Mouse (Mus musculus): ENCODE measurements around the gene Pou2f1. TPM values are rescaled to one million over a fixed set of nuclear protein-coding genes. Genes with fewer than 3 reads are reported as not detected.
A peak's percentile ranks its signal among the peaks of the same experiment; 100 is the strongest.

Gene Pou2f1
- polyA plus RNA-seq (2012; rRNA removed): 3.1 and 7.7 TPM in 2 replicates

- WGBS: under 1% methylated on average over 58 of the region's 61 CpGs
- peak; percentile 93 for DNase-seq (ENCODE audit: low read depth, low spot score)
Observed at GRCm38 (mm10) chr1:166002520-166003155, at the start of gene Pou2f1. Gene Pou2f1 (minus strand): TSS chr1:166002678.

GRCm38 (mm10) chr1:166049046-166049827, 46.8 kb upstream of the Pou2f1 start:
- DNase-seq (ENCODE audit: low read depth, low spot score): no peak
- 26% methylated on average over 11 of the region's 11 CpGs for WGBS

- under 1% methylated on average over 23 of the region's 23 CpGs for WGBS
- DNase-seq (ENCODE audit: low read depth, low spot score): no peak
Observed at GRCm38 (mm10) chr1:166048230-166048911, 45.9 kb upstream of the Pou2f1 start.

- no peak for DNase-seq (ENCODE audit: low read depth, low spot score)
- 10% methylated on average over 25 of the region's 25 CpGs for WGBS
Observed at GRCm38 (mm10) chr1:166047505-166048170, 45.2 kb upstream of the Pou2f1 start.

- no peak for DNase-seq (ENCODE audit: low read depth, low spot score)
- 83% methylated on average over 4 of the region's 4 CpGs for WGBS
Observed at GRCm38 (mm10) chr1:166045894-166046197, 43.4 kb upstream of the Pou2f1 start.

- WGBS: 77% methylated on average over 14 of the region's 14 CpGs
- no peak for DNase-seq (ENCODE audit: low read depth, low spot score)
Observed at GRCm38 (mm10) chr1:166045060-166045893, 42.8 kb upstream of the Pou2f1 start.

- DNase-seq (ENCODE audit: low read depth, low spot score): no peak
- WGBS: 45% methylated on average over 21 of the region's 21 CpGs
Observed at GRCm38 (mm10) chr1:166043451-166044149, 41.1 kb upstream of the Pou2f1 start.

GRCm38 (mm10) chr1:166041501-166041900, 39.0 kb upstream of the Pou2f1 start:
- 69% methylated on average over 1 of the region's 1 CpGs for WGBS
- no peak for DNase-seq (ENCODE audit: low read depth, low spot score)

- DNase-seq (ENCODE audit: low read depth, low spot score): no peak
- WGBS: 76% methylated on average over 2 of the region's 2 CpGs
Observed at GRCm38 (mm10) chr1:166038731-166039332, 36.4 kb upstream of the Pou2f1 start.

- WGBS: 72% methylated on average over 5 of the region's 5 CpGs
- DNase-seq (ENCODE audit: low read depth, low spot score): no peak
Observed at GRCm38 (mm10) chr1:166035045-166035444, 32.6 kb upstream of the Pou2f1 start.

- DNase-seq (ENCODE audit: low read depth, low spot score): no peak
- 28% methylated on average over 7 of the region's 7 CpGs for WGBS
Observed at GRCm38 (mm10) chr1:166031673-166032547, 29.4 kb upstream of the Pou2f1 start.

- DNase-seq (ENCODE audit: low read depth, low spot score): no peak
- WGBS: 60% methylated on average over 4 of the region's 4 CpGs
Observed at GRCm38 (mm10) chr1:166023981-166024380, 21.5 kb upstream of the Pou2f1 start.

- no peak for DNase-seq (ENCODE audit: low read depth, low spot score)
- WGBS: 90% methylated on average over 4 of the region's 4 CpGs
Observed at GRCm38 (mm10) chr1:166017203-166017602, 14.7 kb upstream of the Pou2f1 start.

- DNase-seq (ENCODE audit: low read depth, low spot score): no peak
- 19% methylated on average over 4 of the region's 4 CpGs for WGBS
Observed at GRCm38 (mm10) chr1:166016306-166016705, 13.8 kb upstream of the Pou2f1 start.

GRCm38 (mm10) chr1:166014530-166014929, 12.1 kb upstream of the Pou2f1 start:
- WGBS: 61% methylated on average over 5 of the region's 5 CpGs
- DNase-seq (ENCODE audit: low read depth, low spot score): no peak

- WGBS: 91% methylated on average over 1 of the region's 1 CpGs
- DNase-seq (ENCODE audit: low read depth, low spot score): no peak
Observed at GRCm38 (mm10) chr1:166010106-166010505, 7.6 kb upstream of the Pou2f1 start.

- no peak for DNase-seq (ENCODE audit: low read depth, low spot score)
- WGBS: 91% methylated on average over 5 of the region's 5 CpGs
Observed at GRCm38 (mm10) chr1:166008634-166009350, 6.3 kb upstream of the Pou2f1 start.
